Mouse (Mus musculus): ENCODE measurements around the gene Lrmda. TPM values are rescaled to one million over a fixed set of nuclear protein-coding genes. Genes with fewer than 3 reads are reported as not detected.

Gene Lrmda
- polyA plus RNA-seq (2015; fragmentation: Nextera tagmentation; extraction: Ambion mirVana), result 0.50 and 0.81 TPM in 2 replicates

GRCm38 (mm10) chr14:22019252-22019948, at the start of gene Lrmda:
Gene Lrmda (plus strand): TSS chr14:22019712.

GRCm38 (mm10) chr14:21989291-21989913, 30.1 kb upstream of the Lrmda start, which contains the start of gene Zfp503:
Gene Zfp503 (minus strand): TSS chr14:21989601.

Small RNAs within 50 kb of the gene (microRNA-seq; reads per million reads assigned to microRNA genes)
- gene Gm27532 (ENCODE audit: borderline replicate concordance, insufficient number of aligned reads), result not detected

Other genes starting within 250 kb of the Lrmda start
- 164 and 233 TPM in 2 replicates for gene Vdac2, start 194.5 kb upstream of the Lrmda start, polyA plus RNA-seq (2015; fragmentation: Nextera tagmentation; extraction: Ambion mirVana)
- gene Comtd1, start 170.7 kb upstream of the Lrmda start, polyA plus RNA-seq (2015; fragmentation: Nextera tagmentation; extraction: Ambion mirVana), result 34.4 and 63.1 TPM in 2 replicates
- 18.3 and 19.2 TPM in 2 replicates for gene Zfp503, start 30.1 kb upstream of the Lrmda start, polyA plus RNA-seq (2015; fragmentation: Nextera tagmentation; extraction: Ambion mirVana)

Measured in adrenal gland, postnatal 0 days (tissue).